Mouse (Mus musculus) G1E (cell line): ENCODE measurements around the gene Kcnk16.

Source experiments
- CTCF ChIP-seq: IDR thresholded peaks from 2 replicates; pipeline ENCODE4 v1.5.1; 2012; ENCODE audit warnings: low read depth, low read length, inconsistent platforms, mixed read lengths
- GATA1 ChIP-seq: IDR thresholded peaks from 2 replicates; pipeline ENCODE4 v1.6.1; 2012; ENCODE audit warnings: borderline replicate concordance, low read length, inconsistent platforms, mixed read lengths
- GATA2 ChIP-seq: IDR thresholded peaks from 2 replicates; pipeline ENCODE4 v1.6.1; 2012; ENCODE audit warnings: low read depth, low read length, inconsistent platforms, borderline replicate concordance
- POLR2AphosphoS5 ChIP-seq: IDR thresholded peaks from 2 replicates; pipeline ENCODE4 v1.6.1; 2012; ENCODE audit warnings: low read depth, low read length, inconsistent platforms; ENCODE audit not compliant: insufficient replicate concordance
- TAL1 ChIP-seq: conservative IDR thresholded peaks from 2 replicates; pipeline ENCODE4 v1.6.1; 2012; ENCODE audit warnings: low read depth, low read length, inconsistent platforms, mixed read lengths

DNA sequence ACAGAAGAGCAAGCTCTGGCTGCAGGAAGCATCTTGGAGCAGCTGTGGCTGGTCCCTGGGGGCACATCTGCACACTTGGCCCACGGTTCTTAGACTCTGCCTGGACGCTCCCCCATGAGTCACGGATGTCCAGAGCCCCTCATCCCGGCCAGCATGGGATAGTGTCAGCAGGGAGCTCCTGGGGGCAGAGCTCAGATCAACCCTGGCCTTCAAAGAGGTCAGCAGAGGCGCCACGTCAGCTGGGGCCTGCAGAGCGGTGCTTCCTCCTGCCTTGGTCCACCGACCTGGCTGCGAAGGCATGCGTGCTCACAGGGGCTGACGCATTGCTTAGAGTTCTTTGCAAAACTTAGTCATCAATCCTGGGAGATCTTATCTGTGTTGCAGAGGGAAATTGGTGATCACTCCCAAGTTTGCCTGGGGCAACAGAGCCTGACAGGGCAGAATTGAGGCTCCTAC is 22.2 kb downstream of the Kcnk16 start:
- no peak for TF ChIP-seq CTCF
- TF ChIP-seq TAL1 = no peak
- no peak for TF ChIP-seq POLR2AphosphoS5
- TF ChIP-seq GATA2 = no peak
- TF ChIP-seq GATA1 = no peak
